Mouse (Mus musculus) kidney, embryonic 14.5 days (tissue): ENCODE measurements around the gene Scamp5. TPM values are rescaled to one million over a fixed set of nuclear protein-coding genes. Genes with fewer than 3 reads are reported as not detected.

ENCODE experiments used
- ATAC-seq: fragments of 200-750 bp; cut with Nextera tagmentation; 2 replicates; pipeline ENCODE4 v1.8.0; 2017; ENCODE audit warnings: moderate number of reproducible peaks, mild to moderate bottlenecking, moderate TSS enrichment, moderate library complexity; ENCODE audit not compliant: low FRiP score, low TSS enrichment
- H3K27ac ChIP-seq: fragments of 300-500 bp; sonication (generic); 2 replicates; pipeline ENCODE4 v1.5.1; 2014; ENCODE audit warnings: low read depth, mild to moderate bottlenecking, low read length, moderate library complexity, mixed read lengths
- H3K27me3 ChIP-seq: fragments of 300-500 bp; sonication (generic); 2 replicates; pipeline ENCODE4 v1.6.1; 2014; ENCODE audit warnings: mild to moderate bottlenecking, low read length; ENCODE audit not compliant: control insufficient read depth, insufficient read depth
- H3K36me3 ChIP-seq: fragments of 300-500 bp; sonication (generic); 2 replicates; pipeline ENCODE4 v1.6.1; 2014; ENCODE audit warnings: low read length, mixed read lengths; ENCODE audit not compliant: control insufficient read depth, insufficient read depth
- H3K4me1 ChIP-seq: fragments of 300-500 bp; sonication (generic); 2 replicates; pipeline ENCODE4 v1.6.1; 2014; ENCODE audit warnings: low read length, mixed read lengths; ENCODE audit not compliant: control insufficient read depth, insufficient read depth
- H3K4me2 ChIP-seq: fragments of 300-500 bp; sonication (generic); replicated peaks from 2 replicates; pipeline ENCODE4 v1.6.1; 2014; ENCODE audit warnings: low read depth, mild to moderate bottlenecking, low read length
- H3K4me3 ChIP-seq: fragments of 300-500 bp; sonication (generic); 2 replicates; pipeline ENCODE4 v1.5.1; 2014; ENCODE audit warnings: mild to moderate bottlenecking, low read length
- H3K9ac ChIP-seq: fragments of 300-500 bp; sonication (generic); 2 replicates; pipeline ENCODE4 v1.6.1; 2014; ENCODE audit warnings: low read depth, mild to moderate bottlenecking, low read length, moderate library complexity
- H3K9me3 ChIP-seq: fragments of 300-500 bp; sonication (generic); 2 replicates; pipeline ENCODE4 v1.6.1; 2016; ENCODE audit warnings: low read length; ENCODE audit not compliant: control insufficient read depth
- WGBS: fragments of 180-500 bp; shearing (Covaris S2); extraction: QIAGEN DNeasy Blood & Tissue Kit; methylation state at CpG from one replicate; pipeline ENCODE4 v1.1.7; 2014; 5-methylcytosine and 5-hydroxymethylcytosine counted together
- polyA plus RNA-seq: library from polyadenylated mRNA; unstranded; fragments of >200 nt; fragmentation: Nextera tagmentation; extraction: Ambion mirVana; gene quantifications from 2 replicates; pipeline ENCODE4 v1.2.1, GENCODE M21; 2014

Scamp5 gene
- polyA plus RNA-seq, 1 experiment from 2014 or later = 9.0 TPM

DNA sequence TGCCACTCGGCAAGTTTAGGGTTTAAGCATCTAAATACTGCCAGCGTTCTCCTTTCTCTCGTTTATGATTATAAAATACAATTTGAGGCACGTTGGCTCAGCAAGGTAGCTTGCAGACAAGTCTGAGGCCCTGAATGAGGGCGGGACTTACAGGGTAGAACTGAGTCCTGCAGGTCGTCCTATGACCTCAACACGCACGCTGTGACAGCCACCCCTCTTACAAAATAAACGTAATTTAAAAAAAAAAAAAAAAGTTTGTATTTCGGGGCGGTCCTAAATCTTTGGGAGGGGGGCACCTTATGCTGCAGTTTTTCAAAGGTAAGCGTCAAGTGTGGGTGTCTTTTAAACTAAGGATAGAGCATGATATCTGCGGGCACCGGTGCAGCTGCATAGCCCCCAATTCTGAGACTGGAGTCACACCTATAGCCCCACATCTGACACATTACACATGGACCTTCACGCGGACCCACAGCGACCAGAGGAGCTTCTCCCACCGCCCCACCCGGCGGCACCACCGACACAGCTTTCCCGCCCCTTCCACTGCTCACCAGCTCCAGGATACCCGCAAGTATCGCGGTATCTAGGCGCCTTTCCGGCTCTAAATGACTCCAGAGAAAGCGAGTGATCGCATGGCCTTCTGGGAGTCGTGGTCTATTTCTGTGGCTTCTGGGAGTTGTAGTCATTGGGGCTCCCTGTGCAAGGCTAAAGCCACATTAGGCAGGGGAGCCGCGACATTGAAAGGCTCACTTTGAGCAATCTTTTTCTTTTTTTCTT is 28.2 kb downstream of the Scamp5 start, which contains the start of gene Ppcdc:
Gene Ppcdc (minus strand): TSS at position 603 of the 774 bp plus-strand sequence.
- peak within 1 kb of the TSS; percentile 65; the same call in 1 of the 2 replicates for H3K27ac ChIP-seq
- peak; percentile 94 for ATAC-seq
- WGBS = 3% methylated on average over 32 of the region's 32 CpGs

GRCm38 (mm10) chr9:57439083-57439482 is 28.8 kb downstream of the Scamp5 start:
- Histone ChIP-seq H3K36me3 (no peaks in the 10 kb centered on the region), H3K27ac (peak overlapping the region; percentile 65; the same call in 1 of the 2 replicates), H3K9me3 (no peaks in the 10 kb centered on the region), H3K4me3 (peak overlapping the region; percentile 42; the same call in 1 of the 2 replicates), H3K27me3 (no peaks in the 10 kb centered on the region), H3K9ac (peak overlapping the region; percentile 65; the same call in 1 of the 2 replicates), H3K4me2 (peak overlapping the region; percentile 53), H3K4me1 (peaks cover 19% of the 10 kb centered on the region)
- no peak for ATAC-seq
- 41% methylated on average over 7 of the region's 7 CpGs for WGBS

More for the DNA sequence above, 28.2 kb downstream of the Scamp5 start, which contains the start of gene Ppcdc:
- Histone ChIP-seq H3K9me3 (no peaks in the 10 kb centered on the region), H3K27me3 (no peaks in the 10 kb centered on the region), H3K4me3 (peak within 1 kb of the TSS; percentile 42), H3K4me1 (peaks cover 19% of the 10 kb centered on the region), H3K4me2 (peak within 1 kb of the TSS; percentile 53), H3K9ac (peak within 1 kb of the TSS; percentile 65), H3K36me3 (no peaks in the 10 kb centered on the region; the same call in 1 of the 2 replicates)

DNA sequence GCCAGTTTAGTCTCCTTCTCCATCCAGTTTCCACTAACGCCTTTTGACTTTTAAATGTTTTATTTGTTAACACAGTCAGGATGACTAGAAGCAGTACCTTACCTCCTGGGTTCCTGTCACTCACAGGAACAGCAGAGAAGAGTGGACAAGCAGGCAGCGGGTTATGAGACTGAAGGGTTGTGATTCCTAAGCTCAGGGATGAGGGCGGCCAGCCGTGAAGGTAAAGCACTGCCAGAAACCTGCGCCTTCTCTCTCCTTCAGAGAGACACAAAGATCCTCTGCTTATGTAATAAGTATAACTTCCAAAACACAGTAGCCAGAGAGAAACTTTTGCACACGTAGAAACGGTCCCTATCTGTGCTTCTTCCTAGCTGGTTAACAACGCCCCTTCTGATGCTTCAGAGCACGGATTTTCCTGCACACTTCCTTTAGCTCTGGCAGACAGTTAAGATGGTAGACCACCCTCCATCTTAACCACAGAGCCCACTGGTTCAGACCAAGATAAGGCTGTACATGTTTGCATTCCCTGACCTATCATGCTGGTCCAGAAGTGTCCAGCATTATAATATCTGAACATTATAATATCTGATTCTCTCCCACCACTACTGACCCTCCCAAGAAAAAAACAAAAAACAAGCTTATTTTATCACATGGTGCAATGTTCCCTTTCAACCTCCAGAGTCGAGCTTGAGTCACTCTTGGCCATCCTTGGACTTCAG is 29.8 kb downstream of the Scamp5 start:
- Histone ChIP-seq H3K27me3 (no peaks in the 10 kb centered on the region), H3K9ac (peak overlapping the region; percentile 1; the same call in 1 of the 2 replicates), H3K4me3 (no peak overlapping the region), H3K27ac (peak overlapping the region; percentile 53; the same call in 1 of the 2 replicates), H3K4me2 (no peak overlapping the region), H3K36me3 (no peaks in the 10 kb centered on the region), H3K9me3 (no peaks in the 10 kb centered on the region), H3K4me1 (peaks cover 24% of the 10 kb centered on the region)
- ATAC-seq = no peak
- WGBS = 61% methylated on average over 10 of the region's 10 CpGs

GRCm38 (mm10) chr9:57436166-57436565 is 31.7 kb downstream of the Scamp5 start:
- 70% methylated on average over 5 of the region's 5 CpGs for WGBS
- Histone ChIP-seq H3K27ac (no peak overlapping the region), H3K4me2 (no peak overlapping the region), H3K4me3 (no peak overlapping the region), H3K36me3 (no peaks in the 10 kb centered on the region), H3K27me3 (no peaks in the 10 kb centered on the region), H3K4me1 (peaks cover 27% of the 10 kb centered on the region), H3K9me3 (no peaks in the 10 kb centered on the region), H3K9ac (peak overlapping the region; percentile 19; the same call in 1 of the 2 replicates)
- no peak for ATAC-seq

DNA sequence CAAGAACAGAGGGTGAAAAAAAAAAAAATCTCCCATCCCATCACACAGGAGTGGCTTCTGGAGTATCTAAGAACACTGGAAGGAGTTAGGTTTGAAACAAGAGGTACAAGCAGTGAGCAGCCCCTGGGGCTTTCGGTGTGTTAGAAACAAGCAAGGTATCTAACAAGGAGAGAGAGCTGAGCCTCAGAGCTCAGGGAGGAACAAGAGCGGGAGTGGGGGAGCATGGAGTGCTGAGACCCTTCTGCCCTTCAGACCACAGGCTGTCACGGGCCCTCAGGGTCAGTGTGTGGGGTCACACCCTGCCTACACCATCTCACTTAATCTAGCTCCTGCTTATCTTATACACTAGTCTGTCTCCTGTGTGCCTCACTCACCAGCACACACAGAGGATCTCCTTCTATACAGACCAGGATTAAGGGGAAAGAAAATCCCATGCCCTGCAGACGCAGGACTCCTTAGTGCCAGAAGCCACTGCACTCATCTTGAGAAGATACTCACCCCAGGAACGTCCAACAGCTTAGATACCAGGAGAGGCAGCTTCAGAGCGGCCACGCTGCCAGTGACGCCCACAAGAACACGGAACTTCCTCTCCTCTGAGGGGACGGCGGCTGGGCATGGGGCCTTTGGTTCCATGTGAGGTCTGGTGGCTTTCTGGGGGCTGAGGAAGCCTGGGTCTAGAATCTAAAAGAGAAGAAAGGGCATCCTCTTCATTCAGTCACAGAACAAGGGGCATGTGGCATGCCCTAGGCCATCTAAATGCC is 33.3 kb downstream of the Scamp5 start:
- Histone ChIP-seq H3K4me1 (peaks cover 27% of the 10 kb centered on the region), H3K9ac (no peak overlapping the region)
- ATAC-seq = no peak

DNA sequence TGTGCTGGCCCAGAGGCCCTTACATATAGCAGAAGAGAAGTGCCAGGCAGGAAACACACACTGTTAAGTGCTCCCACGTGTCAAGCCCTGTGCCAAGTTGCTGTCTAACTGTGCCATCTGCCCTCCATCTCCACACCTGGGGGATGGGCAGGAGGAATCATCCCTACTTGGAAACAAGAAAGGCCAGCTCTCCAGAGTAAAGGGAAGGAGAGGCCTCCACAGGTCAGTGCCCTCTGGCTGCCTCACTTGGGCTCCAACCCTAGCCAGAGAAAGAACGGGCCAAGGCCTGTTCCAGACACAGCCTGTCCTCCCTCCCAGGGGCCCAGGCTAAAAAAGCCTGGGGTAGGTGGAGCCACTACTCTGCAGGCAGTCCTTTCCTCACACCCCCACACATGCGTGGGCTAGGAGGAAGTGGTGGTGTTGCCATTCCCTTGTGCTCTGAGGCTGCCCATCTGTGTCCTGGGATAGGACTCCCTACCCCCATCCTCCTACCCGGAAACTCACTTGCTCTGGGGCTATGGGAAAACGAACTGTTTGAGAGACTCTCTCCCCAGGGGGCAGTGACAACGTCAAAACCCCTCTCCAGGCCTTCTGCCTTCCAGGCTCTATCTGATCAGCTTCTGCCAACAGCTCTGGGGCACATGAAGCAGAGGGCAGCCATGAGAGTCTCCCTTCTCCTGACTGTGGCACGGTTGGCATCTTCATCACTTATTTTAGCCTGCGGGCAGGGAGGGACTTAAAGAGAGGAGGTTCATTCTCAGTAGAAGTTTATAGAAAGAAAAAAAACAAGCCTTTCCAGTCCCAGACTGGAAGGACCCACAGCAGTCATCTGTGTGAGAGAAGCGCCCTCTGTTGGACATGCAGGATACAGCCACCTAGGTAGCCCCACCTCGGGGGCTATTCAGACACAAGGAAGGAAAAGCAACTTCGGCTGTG is 34.5 kb downstream of the Scamp5 start:
- H3K9me3 ChIP-seq = no peaks in the 10 kb centered on the region
- peak; percentile 76 for ATAC-seq
- 7% methylated on average over 11 of the region's 11 CpGs for WGBS
- H3K27me3 ChIP-seq = no peaks in the 10 kb centered on the region
- peaks cover 22% of the 10 kb centered on the region for H3K4me1 ChIP-seq
- H3K9ac ChIP-seq = peak overlapping the region; percentile 28; the same call in 1 of the 2 replicates
- no peaks in the 10 kb centered on the region for H3K36me3 ChIP-seq
- H3K4me2 ChIP-seq = no peak overlapping the region
- H3K4me3 ChIP-seq = no peak overlapping the region
- peak overlapping the region; percentile 56 for H3K27ac ChIP-seq

More for the DNA sequence above, 33.3 kb downstream of the Scamp5 start:
- Histone ChIP-seq H3K27ac (no peak overlapping the region), H3K27me3 (no peaks in the 10 kb centered on the region), H3K4me3 (no peak overlapping the region), H3K36me3 (no peaks in the 10 kb centered on the region), H3K9me3 (no peaks in the 10 kb centered on the region), H3K4me2 (no peak overlapping the region)
- 89% methylated on average over 11 of the region's 11 CpGs for WGBS

GRCm38 (mm10) chr9:57432480-57432879 is 35.4 kb downstream of the Scamp5 start:
- peaks cover 14% of the 10 kb centered on the region for H3K4me1 ChIP-seq
- no peak for ATAC-seq
- no peak overlapping the region for H3K4me3 ChIP-seq
- no peak overlapping the region for H3K9ac ChIP-seq
- H3K27me3 ChIP-seq = no peaks in the 10 kb centered on the region
- H3K36me3 ChIP-seq = no peaks in the 10 kb centered on the region
- WGBS = 90% methylated on average over 3 of the region's 3 CpGs
- no peaks in the 10 kb centered on the region for H3K9me3 ChIP-seq
- H3K4me2 ChIP-seq = no peak overlapping the region
- peak overlapping the region; percentile 56; the same call in 1 of the 2 replicates for H3K27ac ChIP-seq

DNA sequence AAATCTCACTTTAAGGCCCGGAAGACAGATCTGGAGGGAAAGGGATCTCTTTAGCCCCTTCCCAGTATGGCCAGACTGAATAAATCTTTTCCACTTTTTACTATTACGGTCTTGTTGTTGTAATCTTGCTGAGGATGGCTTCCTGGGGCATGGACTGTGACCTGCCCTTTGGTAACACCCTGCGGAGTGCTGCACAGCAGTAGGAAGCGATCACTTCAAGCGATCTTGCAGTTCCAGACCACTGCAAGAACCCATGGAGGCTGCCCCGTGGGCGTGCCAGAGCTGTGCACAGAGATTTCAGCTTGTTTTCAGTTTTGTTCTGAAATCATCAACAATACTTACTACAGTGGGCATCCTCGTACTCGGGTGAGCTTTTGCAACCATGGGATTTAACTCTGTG is 36.7 kb downstream of the Scamp5 start:
- WGBS = 25% methylated on average over 9 of the region's 9 CpGs
- no peak for ATAC-seq
- H3K4me2 ChIP-seq = no peak overlapping the region
- H3K4me3 ChIP-seq = no peak overlapping the region
- H3K4me1 ChIP-seq = peaks cover 8% of the 10 kb centered on the region
- H3K27me3 ChIP-seq = no peaks in the 10 kb centered on the region
- no peaks in the 10 kb centered on the region for H3K9me3 ChIP-seq
- no peaks in the 10 kb centered on the region for H3K36me3 ChIP-seq
- H3K27ac ChIP-seq = no peak overlapping the region
- no peak overlapping the region for H3K9ac ChIP-seq
